Mouse (Mus musculus) testis, adult 2 months (tissue): ENCODE measurements around the gene Arhgef38.

Experiments
- CTCF ChIP-seq: fragments of 200-500 bp; IDR thresholded peaks from 2 replicates; pipeline ENCODE4 v1.5.1; 2012; ENCODE audit warnings: low read depth, mild to moderate bottlenecking, inconsistent platforms, low read length, moderate library complexity; ENCODE audit not compliant: control insufficient read depth, insufficient read depth, insufficient replicate concordance
- POLR2A ChIP-seq: fragments of 200-500 bp; IDR thresholded peaks from 2 replicates; pipeline ENCODE4 v1.6.1; 2012; ENCODE audit warnings: low read depth, mild to moderate bottlenecking, inconsistent platforms, low read length, moderate library complexity; ENCODE audit not compliant: control insufficient read depth

DNA sequence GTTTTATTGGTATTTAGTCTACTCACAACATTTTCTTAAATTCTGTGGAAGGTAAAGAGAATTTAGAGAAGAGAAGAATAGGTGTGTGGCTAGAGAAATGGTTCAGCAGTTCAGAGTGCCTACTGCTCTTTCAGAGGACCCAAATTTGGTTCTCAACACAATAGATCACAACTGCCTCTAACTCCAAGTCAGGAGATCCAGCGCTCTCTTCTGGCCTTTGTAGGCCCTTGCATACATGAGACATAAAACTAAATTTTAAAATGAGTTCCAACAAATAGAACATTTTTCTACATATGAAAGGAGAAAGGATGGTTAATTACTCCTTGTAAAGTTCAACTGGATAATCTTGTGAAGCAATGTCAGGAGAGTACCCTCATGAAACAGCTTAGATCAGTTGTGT lies 73.3 kb downstream of the Arhgef38 start:
- TF ChIP-seq CTCF (no peak), POLR2A (no peak)
